Mouse (Mus musculus): ENCODE data around the gene Mtx1. TPM values are rescaled to one million over a fixed set of nuclear protein-coding genes. Genes with fewer than 3 reads are reported as not detected.

Gene Mtx1
- 10 to 100 TPM; 85.4 to 95.2 TPM for total RNA-seq (2023)

GRCm38 (mm10) chr3:89226900-89227299 lies at the start of gene Mtx1:
Gene Mtx1 (minus strand): TSS chr3:89227088.

GRCm38 (mm10) chr3:89270051-89270755 lies 43.3 kb upstream of the Mtx1 start, which contains the start of gene Slc50a1:
Gene Slc50a1 (minus strand): TSS chr3:89270570.

GRCm38 (mm10) chr3:89259076-89259475 lies 32.2 kb upstream of the Mtx1 start, which contains the start of gene Dpm3:
Gene Dpm3 (plus strand): TSS chr3:89259358.

GRCm38 (mm10) chr3:89246261-89247100 lies 19.6 kb upstream of the Mtx1 start, which contains the start of gene Trim46:
Gene Trim46 (minus strand): TSS chr3:89246309.

GRCm38 (mm10) chr3:89245688-89246171 lies 18.8 kb upstream of the Mtx1 start, which contains the start of gene Krtcap2:
Gene Krtcap2 (plus strand): TSS chr3:89245966.

GRCm38 (mm10) chr3:89228836-89229235 lies 1.9 kb upstream of the Mtx1 start, which contains the start of gene Muc1:
Gene Muc1 (plus strand): TSS chr3:89229057.

GRCm38 (mm10) chr3:89214681-89215411 lies 12.0 kb downstream of the Mtx1 start, which contains the start of gene Thbs3:
Gene Thbs3 (plus strand): TSS chr3:89215180.

GRCm38 (mm10) chr3:89202253-89203141 lies 24.4 kb downstream of the Mtx1 start, which contains the start of gene Gba:
Gene Gba (plus strand): TSS chr3:89202928.

GRCm38 (mm10) chr3:89183058-89183958 lies 43.6 kb downstream of the Mtx1 start, which contains the start of gene Fam189b:
Gene Fam189b (plus strand): TSS chr3:89183143.

GRCm38 (mm10) chr3:89177242-89178106 lies 49.4 kb downstream of the Mtx1 start, which contains the start of gene Scamp3:
Gene Scamp3 (plus strand): TSS chr3:89177473.

GRCm38 (mm10) chr3:89164506-89165267 lies 62.2 kb downstream of the Mtx1 start, which contains the start of gene Clk2:
Gene Clk2 (plus strand): TSS chr3:89164795.

GRCm38 (mm10) chr3:89159616-89160344 lies 67.1 kb downstream of the Mtx1 start, which contains the start of gene Hcn3:
Gene Hcn3 (minus strand): TSS chr3:89160196.

Other genes with a start within 250 kb of the Mtx1 start
- 10 to 100 TPM; 61.7 to 65.0 TPM for gene Rusc1, start 133.8 kb downstream of the Mtx1 start, total RNA-seq (2023)
- gene Gm43738, start 126.0 kb downstream of the Mtx1 start, total RNA-seq (2023) = under 1 TPM in 1 of 2 experiments, not detected in 1; 0.26 TPM
- gene Fdps, start 125.1 kb downstream of the Mtx1 start, total RNA-seq (2023) = 10 to 100 TPM; 32.7 to 40.2 TPM
- under 1 TPM; 0.74 to 0.96 TPM for gene Pklr, start 90.9 kb downstream of the Mtx1 start, total RNA-seq (2023)
- 10 to 100 TPM; 11.3 to 14.4 TPM for gene Hcn3, start 66.9 kb downstream of the Mtx1 start, total RNA-seq (2023)
- 100 to 1,000 TPM; 123 to 131 TPM for gene Clk2, start 62.3 kb downstream of the Mtx1 start, total RNA-seq (2023)
- gene Scamp3, start 49.6 kb downstream of the Mtx1 start, total RNA-seq (2023) = 100 to 1,000 TPM; 159 to 177 TPM
- 100 to 1,000 TPM; 178 to 181 TPM for gene Fam189b, start 43.9 kb downstream of the Mtx1 start, total RNA-seq (2023)
- gene Gba, start 24.2 kb downstream of the Mtx1 start, total RNA-seq (2023) = 10 to 100 TPM; 64.0 to 68.6 TPM
- 1 to 10 TPM; 3.4 to 6.3 TPM for gene Thbs3, start 11.9 kb downstream of the Mtx1 start, total RNA-seq (2023)
- gene Muc1, start 2.0 kb upstream of the Mtx1 start, total RNA-seq (2023) = under 1 TPM in 1 of 2 experiments, not detected in 1; 0.87 TPM
- gene Krtcap2, start 18.9 kb upstream of the Mtx1 start, total RNA-seq (2023) = 100 to 1,000 TPM; 100 to 110 TPM
- 1 to 10 TPM; 1.6 to 2.3 TPM for gene Trim46, start 19.2 kb upstream of the Mtx1 start, total RNA-seq (2023)
- 10 to 100 TPM; 68.1 to 70.0 TPM for gene Dpm3, start 32.3 kb upstream of the Mtx1 start, total RNA-seq (2023)
- 100 to 1,000 TPM in 1 of 2 experiments, 10 to 100 TPM in 1; 98.1 to 113 TPM for gene Slc50a1, start 43.5 kb upstream of the Mtx1 start, total RNA-seq (2023)
- gene Efna1, start 54.1 kb upstream of the Mtx1 start, total RNA-seq (2023) = not detected
- not detected for gene Efna3, start 95.9 kb upstream of the Mtx1 start, total RNA-seq (2023)
- not detected for gene Efna4, start 110.9 kb upstream of the Mtx1 start, total RNA-seq (2023)
- 10 to 100 TPM; 11.4 to 12.0 TPM for gene Adam15, start 122.9 kb upstream of the Mtx1 start, total RNA-seq (2023)
- gene Dcst2, start 134.9 kb upstream of the Mtx1 start, total RNA-seq (2023) = not detected
- under 1 TPM in 1 of 2 experiments, not detected in 1; 0.76 TPM for gene Dcst1, start 138.2 kb upstream of the Mtx1 start, total RNA-seq (2023)
- gene Zbtb7b, start 167.7 kb upstream of the Mtx1 start, total RNA-seq (2023) = 100 to 1,000 TPM in 1 of 2 experiments, 10 to 100 TPM in 1; 98.0 to 107 TPM
- under 1 TPM in 1 of 2 experiments, not detected in 1; 0.89 TPM for gene Lenep, start 175.7 kb upstream of the Mtx1 start, total RNA-seq (2023)
- gene Flad1, start 184.8 kb upstream of the Mtx1 start, total RNA-seq (2023) = 10 to 100 TPM; 34.1 to 34.4 TPM
- 10 to 100 TPM in 1 of 2 experiments, 1 to 10 TPM in 1; 6.3 to 11.8 TPM for gene Cks1b, start 191.3 kb upstream of the Mtx1 start, total RNA-seq (2023)
- gene Shc1, start 191.4 kb upstream of the Mtx1 start, total RNA-seq (2023) = 10 to 100 TPM; 87.6 to 92.3 TPM
- 10 to 100 TPM; 45.5 to 46.1 TPM for gene Pygo2, start 203.1 kb upstream of the Mtx1 start, total RNA-seq (2023)
- gene Pbxip1, start 209.6 kb upstream of the Mtx1 start, total RNA-seq (2023) = 100 to 1,000 TPM; 100 to 101 TPM
- gene Pmvk, start 227.5 kb upstream of the Mtx1 start, total RNA-seq (2023) = 10 to 100 TPM in 1 of 2 experiments, 1 to 10 TPM in 1; 6.2 to 11.9 TPM

All from T-cell, adult 66 days (primary cell).